Mouse (Mus musculus) intestine, embryonic 14.5 days (tissue): ENCODE measurements around the gene Uchl4. TPM values are rescaled to one million over a fixed set of nuclear protein-coding genes. Genes with fewer than 3 reads are reported as not detected.
"Not testable (repeated sequence)": the region's sequence is repeated elsewhere in the genome, so short reads cannot be mapped to it uniquely, and the experiment has no call there.

Experiments
- ATAC-seq: fragments of 200-750 bp; cut with Nextera tagmentation; replicated peaks from 2 replicates; pipeline ENCODE4 v1.8.0; 2017; ENCODE audit warnings: low read depth, moderate number of reproducible peaks, moderate TSS enrichment, moderate library complexity; ENCODE audit not compliant: low FRiP score, low TSS enrichment
- DNase-seq: peaks from one replicate; pipeline ENCODE4 v3.0.0-alpha.2; 2018; ENCODE audit warnings: low spot score
- H3K27ac ChIP-seq: fragments of 300-500 bp; sonication (generic); 2 replicates; pipeline ENCODE4 v1.5.1; 2014; ENCODE audit warnings: low read depth, mild to moderate bottlenecking, control low read depth
- H3K27me3 ChIP-seq: fragments of 300-500 bp; sonication (generic); replicated peaks from 2 replicates; pipeline ENCODE4 v1.6.1; 2014; ENCODE audit warnings: low read length, control low read depth; ENCODE audit not compliant: control insufficient read depth, insufficient read depth
- H3K36me3 ChIP-seq: fragments of 300-500 bp; sonication (generic); 2 replicates; pipeline ENCODE4 v1.6.1; 2014; ENCODE audit warnings: low read length, control low read depth; ENCODE audit not compliant: control insufficient read depth, insufficient read depth
- H3K4me1 ChIP-seq: fragments of 300-500 bp; sonication (generic); replicated peaks from 2 replicates; pipeline ENCODE4 v1.6.1; 2014; ENCODE audit warnings: low read length, control low read depth, mixed read lengths; ENCODE audit not compliant: control insufficient read depth, insufficient read depth
- H3K4me2 ChIP-seq: fragments of 300-500 bp; sonication (generic); 2 replicates; pipeline ENCODE4 v1.6.1; 2014; ENCODE audit warnings: low read length
- H3K4me3 ChIP-seq: fragments of 300-500 bp; sonication (generic); 2 replicates; pipeline ENCODE4 v1.5.1; 2014; ENCODE audit warnings: low read depth, low read length, control low read depth, mixed read lengths
- H3K9ac ChIP-seq: fragments of 300-500 bp; sonication (generic); 2 replicates; pipeline ENCODE4 v1.6.1; 2014; ENCODE audit warnings: mild to moderate bottlenecking, low read length
- H3K9me3 ChIP-seq: fragments of 300-500 bp; sonication (generic); 2 replicates; pipeline ENCODE4 v1.6.1; 2016; ENCODE audit warnings: low read length, control low read depth; ENCODE audit not compliant: control insufficient read depth
- WGBS: fragments of 180-500 bp; shearing (Covaris S2); extraction: QIAGEN DNeasy Blood & Tissue Kit; methylation state at CpG from one replicate; pipeline ENCODE4 v1.1.7; 2014; 5-methylcytosine and 5-hydroxymethylcytosine counted together
- polyA plus RNA-seq: library from polyadenylated mRNA; unstranded; fragments of >200 nt; fragmentation: Nextera tagmentation; extraction: Ambion mirVana; gene quantifications from 2 replicates; pipeline ENCODE4 v1.2.1, GENCODE M21; 2014

Gene Uchl4
- polyA plus RNA-seq, result 3.7 and 4.2 TPM in 2 replicates

DNA sequence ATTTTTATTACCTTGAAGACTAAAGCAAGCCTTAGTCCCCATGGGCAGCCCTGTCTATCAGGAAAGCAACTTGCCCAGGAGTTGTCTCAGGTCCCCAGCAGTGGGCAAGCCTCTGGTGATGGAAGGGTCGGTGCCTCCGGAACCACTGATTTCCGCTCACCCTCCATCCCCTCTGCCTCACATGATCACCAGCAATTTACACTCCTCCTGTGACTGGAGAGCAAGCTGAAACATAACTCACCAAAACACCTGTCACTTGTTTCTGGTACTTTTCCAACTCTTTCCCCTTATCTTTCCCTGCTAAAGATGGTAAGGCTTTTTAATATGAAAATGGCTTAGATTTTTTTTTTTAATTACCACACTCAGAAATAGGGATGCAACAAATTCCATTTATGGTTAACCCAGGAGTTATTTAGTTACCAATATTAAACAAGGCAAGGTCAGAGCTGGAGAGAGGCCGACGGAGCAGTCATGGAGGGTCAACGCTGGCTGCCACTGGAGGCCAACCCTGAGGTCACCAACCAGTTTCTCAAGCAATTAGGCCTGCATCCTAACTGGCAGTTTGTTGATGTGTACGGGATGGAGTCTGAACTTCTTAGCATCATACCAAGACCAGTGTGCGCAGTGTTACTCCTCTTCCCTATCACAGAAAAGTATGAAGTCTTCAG, at the start of gene Uchl4:
Uchl4 (plus strand) TSS at position 434 of the 668 bp plus-strand sequence.
- Histone ChIP-seq H3K36me3 (no peaks in the 10 kb centered on the region; the same call in 1 of the 2 replicates), H3K4me2 (no peak within 1 kb of the TSS), H3K27ac (peak within 1 kb of the TSS; percentile 43; the same call in 1 of the 2 replicates), H3K27me3 (no peaks in the 10 kb centered on the region), H3K4me3 (no peak within 1 kb of the TSS), H3K4me1 (peaks cover 46% of the 10 kb centered on the region), H3K9ac (no peak within 1 kb of the TSS), H3K9me3 (no peaks in the 10 kb centered on the region)
- DNase-seq (no peak), ATAC-seq (no peak)
- WGBS, result 88% methylated on average over 8 of the region's 8 CpGs

DNA sequence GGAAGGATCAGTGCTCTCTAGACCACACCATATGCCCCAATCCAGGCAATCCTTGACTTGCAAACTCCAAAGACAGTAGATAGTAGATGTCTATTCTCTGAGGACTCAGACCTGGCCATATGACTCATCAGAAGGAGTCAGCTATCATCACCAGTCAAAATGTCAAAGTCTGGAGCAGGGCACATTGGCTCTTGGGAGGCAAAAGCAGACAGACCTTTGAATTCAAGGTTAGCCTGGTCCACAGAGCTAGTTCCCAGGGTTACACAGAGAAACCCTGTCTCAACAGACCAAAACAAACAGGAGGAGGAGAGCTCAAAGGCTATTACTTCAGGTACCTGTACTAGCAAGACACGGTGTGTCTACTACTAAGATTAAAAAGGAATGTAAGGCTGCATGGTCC, 41.1 kb upstream of the Uchl4 start:
- Histone ChIP-seq H3K9me3 (no peaks in the 10 kb centered on the region), H3K27me3 (no peaks in the 10 kb centered on the region), H3K27ac (no peak overlapping the region), H3K36me3 (peaks cover 51% of the 10 kb centered on the region), H3K4me3 (no peak overlapping the region), H3K4me1 (no peaks in the 10 kb centered on the region; the same call in 1 of the 2 replicates), H3K9ac (no peak overlapping the region), H3K4me2 (no peak overlapping the region)
- no peak for ATAC-seq
- no peak for DNase-seq
- WGBS, result 85% methylated on average over 1 of the region's 1 CpGs

DNA sequence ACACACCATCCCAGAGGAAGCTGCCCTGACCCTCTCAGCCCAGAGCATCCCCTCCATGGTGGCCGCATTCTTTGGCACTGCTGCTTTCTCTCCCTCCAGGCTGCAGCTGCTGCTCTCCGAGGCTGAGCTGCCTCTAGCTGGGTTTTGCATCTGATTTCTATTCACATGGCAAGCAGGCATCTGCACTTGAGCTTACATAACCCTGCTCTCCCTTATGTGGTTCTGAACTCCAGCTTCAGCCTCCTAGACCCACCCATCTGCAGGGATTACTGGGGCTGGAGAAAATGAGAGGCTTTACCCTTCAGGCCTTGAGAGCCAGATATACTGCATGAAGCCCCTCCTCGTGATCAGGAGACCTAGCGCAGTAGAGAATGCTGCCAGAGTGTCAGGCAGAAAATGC, 39.4 kb upstream of the Uchl4 start:
- WGBS, result 61% methylated on average over 4 of the region's 4 CpGs
- Histone ChIP-seq H3K36me3 (peaks cover 38% of the 10 kb centered on the region), H3K4me2 (no peak overlapping the region), H3K4me3 (no peak overlapping the region), H3K9ac (no peak overlapping the region), H3K4me1 (no peaks in the 10 kb centered on the region; the same call in 1 of the 2 replicates), H3K9me3 (no peaks in the 10 kb centered on the region), H3K27me3 (no peaks in the 10 kb centered on the region), H3K27ac (no peak overlapping the region; the same call in 1 of the 2 replicates)
- no peak for DNase-seq
- ATAC-seq, result no peak

DNA sequence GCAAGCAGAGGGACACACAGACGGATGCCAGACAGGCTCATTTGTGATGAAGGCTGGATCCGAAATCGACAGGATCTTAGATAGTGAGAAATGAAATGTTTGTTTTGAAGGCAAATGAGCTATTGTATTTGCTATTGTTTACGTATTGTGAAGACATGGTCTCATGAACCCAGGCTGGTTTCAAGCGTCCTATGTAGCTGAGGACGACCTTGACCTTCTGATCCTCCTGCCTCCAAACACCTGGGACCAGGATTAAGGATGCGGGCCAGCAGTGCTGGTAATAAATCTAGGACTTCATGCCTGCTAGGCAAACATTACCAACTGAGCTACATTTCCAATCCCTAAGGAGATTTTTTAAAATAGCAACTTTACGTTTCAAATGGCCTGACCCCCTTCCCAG, 37.5 kb upstream of the Uchl4 start:
- H3K9ac ChIP-seq, result no peak overlapping the region
- DNase-seq (no peak), ATAC-seq (no peak)
- no peak overlapping the region for H3K27ac ChIP-seq
- WGBS, result 76% methylated on average over 8 of the region's 8 CpGs
- peaks cover 25% of the 10 kb centered on the region for H3K36me3 ChIP-seq
- H3K4me2 ChIP-seq, result no peak overlapping the region
- H3K4me3 ChIP-seq, result no peak overlapping the region
- H3K9me3 ChIP-seq, result no peaks in the 10 kb centered on the region
- no peaks in the 10 kb centered on the region; the same call in 1 of the 2 replicates for H3K4me1 ChIP-seq
- no peaks in the 10 kb centered on the region for H3K27me3 ChIP-seq

DNA sequence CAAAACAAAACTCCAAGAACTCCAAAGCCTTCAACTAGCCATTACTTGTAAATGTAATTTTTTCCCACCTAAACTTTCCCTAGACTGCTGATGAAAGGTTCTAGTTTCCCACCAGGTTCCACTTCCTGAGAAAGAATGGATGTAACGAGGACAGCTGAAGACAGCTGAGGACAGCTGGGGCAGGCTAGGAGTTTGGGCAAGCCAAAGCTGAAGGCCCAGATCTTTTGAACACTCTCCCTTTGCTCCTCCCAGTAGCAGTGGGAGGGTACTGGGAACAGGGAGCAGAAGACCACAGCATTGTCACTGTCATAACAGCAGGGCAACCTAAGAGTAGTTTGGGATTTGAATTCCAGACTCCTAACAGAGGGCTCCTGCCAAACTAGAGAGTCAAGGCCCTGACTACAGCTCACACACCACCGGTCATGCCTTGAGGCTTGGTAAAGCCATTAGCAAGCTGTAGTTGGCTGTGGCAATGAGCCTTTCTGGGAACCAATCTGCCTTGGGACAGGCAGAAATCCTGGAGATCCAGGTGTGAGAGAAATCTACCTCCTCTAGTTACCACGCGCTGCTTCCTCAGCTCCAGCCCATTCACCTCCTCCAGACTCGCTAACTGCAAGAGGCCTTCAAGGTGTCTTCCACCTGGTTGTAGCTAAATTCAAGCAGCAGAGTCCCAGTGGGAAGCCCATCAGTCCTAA, 36.8 kb upstream of the Uchl4 start:
- ATAC-seq, result no peak
- H3K27me3 ChIP-seq, result no peaks in the 10 kb centered on the region
- DNase-seq, result no peak
- H3K36me3 ChIP-seq, result peaks cover 25% of the 10 kb centered on the region
- H3K4me2 ChIP-seq, result no peak overlapping the region
- no peaks in the 10 kb centered on the region for H3K9me3 ChIP-seq
- H3K9ac ChIP-seq, result no peak overlapping the region
- H3K27ac ChIP-seq, result peak overlapping the region; percentile 73
- H3K4me3 ChIP-seq, result no peak overlapping the region
- no peaks in the 10 kb centered on the region; the same call in 1 of the 2 replicates for H3K4me1 ChIP-seq
- 93% methylated on average over 5 of the region's 5 CpGs for WGBS

DNA sequence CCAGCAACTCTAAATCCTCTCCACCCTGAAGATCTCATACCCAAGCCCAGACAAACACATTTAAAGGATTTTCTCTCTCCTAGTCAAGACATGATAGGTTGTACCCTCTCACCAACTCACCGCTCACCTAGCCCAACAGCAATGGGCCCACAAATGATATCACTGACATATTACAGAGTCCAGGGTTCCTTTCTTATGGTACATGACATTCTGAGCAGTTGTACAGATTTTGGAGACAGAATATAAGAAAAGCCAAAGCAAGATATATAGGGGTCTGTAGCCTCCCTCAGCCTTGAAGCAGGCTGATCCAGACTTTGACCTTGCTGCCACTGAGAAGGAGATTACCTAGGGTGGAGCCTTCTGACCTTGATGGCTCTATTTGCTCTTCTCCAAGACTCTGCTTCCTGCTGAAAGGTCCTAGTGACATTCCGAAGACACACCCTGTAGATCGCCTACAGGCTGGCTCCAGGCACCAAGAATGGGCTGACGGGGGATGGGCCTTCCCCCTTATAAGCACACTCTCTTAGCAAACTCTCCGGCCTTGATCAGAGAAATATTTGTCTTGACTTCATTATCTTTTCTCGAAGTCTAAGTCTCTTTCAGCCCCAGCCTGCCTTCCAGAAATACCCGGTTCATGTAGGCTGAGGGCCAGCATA, 36.1 kb upstream of the Uchl4 start:
- H3K36me3 ChIP-seq, result peaks cover 24% of the 10 kb centered on the region
- not testable (repeated sequence) for DNase-seq, H3K27me3 ChIP-seq, H3K9me3 ChIP-seq, H3K9ac ChIP-seq, ATAC-seq, H3K4me1 ChIP-seq, H3K4me3 ChIP-seq, H3K4me2 ChIP-seq
- WGBS, result 74% methylated on average over 7 of the region's 7 CpGs
- peak overlapping the region; percentile 73 for H3K27ac ChIP-seq

DNA sequence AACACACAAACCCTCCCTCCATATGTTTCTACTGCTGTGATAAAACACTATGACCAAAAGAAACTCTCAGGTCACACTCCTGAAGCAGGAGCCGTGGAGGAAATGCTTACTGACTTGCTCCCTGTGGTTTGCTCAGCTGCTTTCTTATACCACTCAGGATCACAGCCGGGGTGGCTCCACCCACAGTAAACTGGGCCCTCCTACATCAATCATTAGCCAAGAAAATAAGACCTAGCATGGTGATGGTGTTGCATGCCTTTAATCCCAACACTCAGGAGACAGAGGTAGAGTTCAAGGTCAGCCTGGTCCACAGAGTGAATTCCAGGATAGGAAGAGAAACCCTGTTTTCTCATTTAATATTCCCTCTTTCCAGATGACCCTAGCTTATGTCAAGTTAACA, 35.1 kb upstream of the Uchl4 start:
- no peak overlapping the region for H3K4me3 ChIP-seq
- H3K9me3 ChIP-seq, result no peaks in the 10 kb centered on the region
- no peak overlapping the region for H3K9ac ChIP-seq
- H3K36me3 ChIP-seq, result peaks cover 31% of the 10 kb centered on the region
- no peaks in the 10 kb centered on the region; the same call in 1 of the 2 replicates for H3K4me1 ChIP-seq
- DNase-seq (no peak), ATAC-seq (0 out of 2 replicates have a peak, but pooled peaks have one; percentile 51)
- 59% methylated on average over 2 of the region's 2 CpGs for WGBS
- H3K27me3 ChIP-seq, result no peaks in the 10 kb centered on the region
- H3K27ac ChIP-seq, result peak overlapping the region; percentile 35
- no peak overlapping the region for H3K4me2 ChIP-seq

DNA sequence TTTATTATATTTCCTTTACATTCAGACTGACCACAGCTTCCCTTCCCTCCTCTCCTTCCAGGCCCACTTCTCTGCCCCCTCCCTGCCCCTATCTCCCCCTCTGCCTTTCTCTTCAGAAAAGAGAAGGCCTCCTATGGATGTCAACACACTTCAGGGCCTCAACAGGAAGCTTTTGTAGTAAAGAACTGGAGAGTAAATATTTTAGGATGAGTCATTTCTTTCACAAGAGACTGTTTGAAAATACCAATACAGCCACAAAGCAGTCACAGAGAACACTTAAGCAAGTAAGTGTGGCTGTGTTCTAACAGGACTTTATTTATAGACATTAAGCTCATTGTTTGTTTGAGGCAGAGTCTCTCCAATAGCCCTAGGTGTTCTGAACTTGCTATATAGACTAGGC, 32.7 kb upstream of the Uchl4 start:
- H3K9ac ChIP-seq, result no peak overlapping the region
- no peaks in the 10 kb centered on the region for H3K9me3 ChIP-seq
- DNase-seq, result no peak
- no peaks in the 10 kb centered on the region; the same call in 1 of the 2 replicates for H3K4me1 ChIP-seq
- peaks cover 47% of the 10 kb centered on the region for H3K36me3 ChIP-seq
- no peak overlapping the region for H3K27ac ChIP-seq
- H3K27me3 ChIP-seq, result no peaks in the 10 kb centered on the region
- H3K4me3 ChIP-seq, result no peak overlapping the region
- ATAC-seq, result no peak
- H3K4me2 ChIP-seq, result no peak overlapping the region
